Mouse (Mus musculus) induced T-regulatory cell, adult 2 months (primary cell): Measurements from ENCODE around the gene Olfr292.

Experiments used
- DNase-seq: peaks from one replicate; pipeline ENCODE4 v3.0.0-alpha.2; 2012; ENCODE audit warnings: low read depth

Gene Olfr292

DNA sequence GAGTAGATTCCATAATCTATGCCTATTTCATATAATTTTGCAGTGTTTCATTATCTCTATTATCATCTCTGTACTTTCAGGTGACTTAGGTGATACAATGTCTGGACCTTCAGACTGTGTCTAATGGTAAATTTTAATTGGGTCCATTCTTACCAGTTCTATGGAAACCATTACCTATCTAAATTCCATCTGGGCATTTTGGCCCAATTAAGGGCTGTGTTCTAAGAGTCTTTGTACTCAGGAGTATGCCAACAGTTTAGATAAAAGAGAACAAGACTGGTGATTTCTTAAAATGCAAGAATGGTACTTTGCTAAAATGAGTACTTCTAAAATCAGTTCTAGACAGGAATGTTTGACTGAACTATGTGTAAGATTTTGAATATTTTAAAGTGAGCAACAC is at the start of gene Olfr292:
Gene Olfr292, plus strand, starts transcription at position 301 of the 400 bp plus-strand sequence.
- DNase-seq: no peak

DNA sequence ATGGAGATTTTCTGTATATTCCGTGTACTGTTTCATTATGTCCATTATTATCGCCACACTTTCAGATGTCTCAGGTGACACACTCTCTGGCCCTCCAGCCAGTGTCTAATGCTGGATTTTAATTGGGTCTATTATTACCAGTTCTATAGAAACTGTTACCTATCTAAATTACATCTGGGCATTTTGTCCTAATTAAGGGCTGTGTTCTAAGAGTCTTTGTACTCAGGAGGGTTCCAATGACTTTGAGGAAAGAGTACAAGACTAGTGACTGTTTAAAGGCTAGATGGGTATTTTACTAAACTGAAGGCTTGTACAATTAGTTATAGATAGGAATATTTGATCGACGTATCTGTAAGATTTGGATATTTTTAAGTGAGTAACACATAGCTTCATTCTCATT is 39.4 kb upstream of the Olfr292 start, which contains the start of gene Olfr293:
Gene Olfr293, plus strand, starts transcription at position 301 of the 400 bp plus-strand sequence.
- DNase-seq: no peak

DNA sequence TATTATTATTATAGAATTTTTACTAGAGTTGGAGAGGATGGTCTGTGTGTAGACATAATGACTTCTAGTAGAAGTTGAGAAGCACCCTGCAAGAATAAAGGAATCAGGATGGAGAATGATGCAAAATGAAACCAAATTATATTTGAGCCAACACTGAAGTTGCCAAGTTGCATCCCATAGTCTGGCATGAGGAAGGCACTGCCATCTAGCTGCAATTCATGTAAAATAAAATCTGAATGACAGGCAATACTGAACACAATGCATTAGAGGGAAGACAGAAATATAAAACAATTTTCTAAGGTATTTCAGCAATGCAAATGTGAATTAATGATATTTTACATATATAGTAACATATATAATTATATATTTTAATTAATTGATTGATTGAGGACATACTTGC is 36.9 kb downstream of the Olfr292 start:
- no peak for DNase-seq
